ENCODE assay signal across 8 mouse cellular contexts in genomic region chr8:126838228-126838627, GRCm38 (mm10).
DNase-seq lines count a peak whose midpoint lies in the region; ATAC-seq and TF ChIP-seq lines count a peak whose summit lies in the region.

No protein-coding gene starts in this region.

- H3K27ac ChIP-seq in heart, adult 2 months, result peak overlapping the region; percentile 85
- H3K27ac ChIP-seq in bone marrow macrophage, adult 2 months (ENCODE audit: insufficient read depth, low read depth, low read length), result peak overlapping the region; percentile 95
- H3K27ac ChIP-seq in intestine, postnatal 0 days (ENCODE audit: low read depth, low read length), result peak overlapping the region; percentile 75; the same call in 1 of the 2 replicates
- H3K27ac ChIP-seq in midbrain, embryonic 10.5 days (replicated peaks), result peak overlapping the region; percentile 89

- ATAC-seq in intestine, postnatal 0 days, result no peak

- H3K9ac ChIP-seq in heart, adult 2 months (ENCODE audit: low read depth, low read length), result no peak overlapping the region
- no peak overlapping the region; the same call in 1 of the 2 replicates for H3K9ac ChIP-seq in intestine, postnatal 0 days (ENCODE audit: low read depth, low read length)

- no peak for TF ChIP-seq EP300 in heart, adult 2 months (IDR thresholded peaks at IDR 0.05; ENCODE audit: insufficient read depth, low read depth, low read length)

- no peak overlapping the region for H3K4me2 ChIP-seq in intestine, postnatal 0 days (replicated peaks; ENCODE audit: low read depth)

- no peak overlapping the region for H3K4me3 ChIP-seq in heart, adult 2 months
- no peak overlapping the region for H3K4me3 ChIP-seq in bone marrow macrophage, adult 2 months (ENCODE audit: insufficient read depth, low read length)
- H3K4me3 ChIP-seq in intestine, postnatal 0 days (ENCODE audit: low read depth, low read length), result no peak overlapping the region
- no peak overlapping the region for H3K4me3 ChIP-seq in midbrain, embryonic 10.5 days

- no peak for TF ChIP-seq CTCF in heart, adult 2 months (IDR thresholded peaks at IDR 0.05)
- no peak for TF ChIP-seq CTCF in bone marrow macrophage, adult 2 months (IDR thresholded peaks at IDR 0.05; ENCODE audit: low read depth, low read length)
- no peak for TF ChIP-seq CTCF in intestine, postnatal 0 days (IDR thresholded peaks at IDR 0.05; ENCODE audit: low read depth)

- peaks cover 30% of the 10 kb centered on the region for H3K4me1 ChIP-seq in heart, adult 2 months (ENCODE audit: control insufficient read depth, insufficient read depth, low read length)
- H3K4me1 ChIP-seq in bone marrow macrophage, adult 2 months (ENCODE audit: control insufficient read depth, insufficient read depth, low read length), result peaks cover 60% of the 10 kb centered on the region
- H3K4me1 ChIP-seq in intestine, postnatal 0 days (replicated peaks; ENCODE audit: control insufficient read depth, insufficient read depth, low read length), result peaks cover 21% of the 10 kb centered on the region
- peaks cover 60% of the 10 kb centered on the region for H3K4me1 ChIP-seq in midbrain, embryonic 10.5 days

- no peak for DNase-seq in heart, adult 2 months
- DNase-seq in heart, adult 11 months, result no peak
- DNase-seq in midbrain, embryonic 10.5 days (ENCODE audit: low spot score), result no peak
- DNase-seq in testis, postnatal 14 days (ENCODE audit: low spot score), result no peak
- no peak for DNase-seq in cerebellum, adult 11 months
- DNase-seq in layer of hippocampus, adult 9-11 months, result no peak

- intact Hi-C loops in heart, adult 2 months (cut with DNase I), result loop anchor here (2.0 kb wide), 4 partner anchors 79 to 341 kb away; no protein-coding TSS in a partner anchor

- no peak for TF ChIP-seq POLR2A in heart, adult 2 months (IDR thresholded peaks at IDR 0.05; ENCODE audit: insufficient read depth, low read depth, low read length)
- no peak for TF ChIP-seq POLR2A in bone marrow macrophage, adult 2 months (IDR thresholded peaks at IDR 0.05; ENCODE audit: borderline replicate concordance, low read depth, low read length)

- no peaks in the 10 kb centered on the region for H3K9me3 ChIP-seq in intestine, postnatal 0 days (ENCODE audit: control insufficient read depth)
- no peaks in the 10 kb centered on the region for H3K9me3 ChIP-seq in midbrain, embryonic 10.5 days (replicated peaks)

- H3K79me2 ChIP-seq in heart, adult 2 months (replicated peaks; ENCODE audit: control insufficient read depth, insufficient read depth, low read length), result no peaks in the 10 kb centered on the region

- H3K27me3 ChIP-seq in heart, adult 2 months (ENCODE audit: control insufficient read depth, insufficient read depth, low read length), result no peaks in the 10 kb centered on the region
- H3K27me3 ChIP-seq in intestine, postnatal 0 days (replicated peaks; ENCODE audit: control insufficient read depth, insufficient read depth, low read length), result no peaks in the 10 kb centered on the region
- H3K27me3 ChIP-seq in midbrain, embryonic 10.5 days (ENCODE audit: low read depth, poor library complexity, severe bottlenecking), result no peaks in the 10 kb centered on the region

- 80% methylated on average over 7 of the region's 7 CpGs for WGBS in heart, adult 2 months
- 65% methylated on average over 7 of the region's 7 CpGs for WGBS in intestine, postnatal 0 days
- WGBS in midbrain, embryonic 10.5 days, result 83% methylated on average over 7 of the region's 7 CpGs

- H3K36me3 ChIP-seq in heart, adult 2 months (ENCODE audit: control insufficient read depth, insufficient read depth, low read length), result peaks cover 5% of the 10 kb centered on the region
- H3K36me3 ChIP-seq in intestine, postnatal 0 days (ENCODE audit: control insufficient read depth, insufficient read depth), result no peaks in the 10 kb centered on the region
- no peaks in the 10 kb centered on the region for H3K36me3 ChIP-seq in midbrain, embryonic 10.5 days
